Mouse (Mus musculus) gastrocnemius, adult 2 months (tissue): ENCODE data around the gene Rfk. TPM values are rescaled to one million over a fixed set of nuclear protein-coding genes. Genes with fewer than 3 reads are reported as not detected.

Experiments
- DNase-seq: peaks from one replicate; pipeline ENCODE4 v3.0.0; 2022
- H3K27ac ChIP-seq: fragments of 200-600 bp; 2 replicates; pipeline ENCODE4 v1.8.1; 2022; ENCODE audit warnings: mild to moderate bottlenecking
- H3K4me3 ChIP-seq: fragments of 200-600 bp; 2 replicates; pipeline ENCODE4 v1.8.1; 2022; ENCODE audit warnings: mild to moderate bottlenecking, moderate library complexity
- CTCF ChIP-seq: fragments of 200-600 bp; IDR thresholded peaks from 2 replicates; pipeline ENCODE4 v1.8.1; 2022; ENCODE audit warnings: antibody characterized with exemption, mild to moderate bottlenecking, moderate library complexity
- intact Hi-C: fragments of 180-260 bp; cut with DNase I; formaldehyde crosslinking; loops from one replicate; pipeline ENCODE4 v1.15.1; 2025
- total RNA-seq, 2 experiments: library from RNA; stranded (reverse); gene quantifications; 2 replicates each; pipeline ENCODE4 v1.2.3; 2021

The Rfk gene
- total RNA-seq, 2 experiments from 2014 or later: 62.3 to 74.5 TPM

GRCm38 (mm10) chr19:17388404-17388803 is 5.4 kb upstream of the Rfk start:
- H3K27ac ChIP-seq: no peak overlapping the region
- TF ChIP-seq CTCF: peak; percentile 70
- H3K4me3 ChIP-seq: no peak overlapping the region
- intact Hi-C loops: loop anchor here (2.0 kb wide), 1 partner anchor 264 kb away; no protein-coding TSS in a partner anchor
- no peak for DNase-seq

GRCm38 (mm10) chr19:17392866-17393265 is 977 bp upstream of the Rfk start:
- TF ChIP-seq CTCF: no peak
- no peak overlapping the region; the same call in 1 of the 2 replicates for H3K4me3 ChIP-seq
- intact Hi-C loops: no loop called here
- no peak overlapping the region for H3K27ac ChIP-seq
- no peak for DNase-seq

- intact Hi-C loops: no loop called here
- H3K27ac ChIP-seq: peak overlapping the region; percentile 52
- DNase-seq: no peak
These were observed 3.0 kb downstream of the Rfk start for GRCm38 (mm10) chr19:17396802-17397201.

GRCm38 (mm10) chr19:17397922-17398321 is 4.1 kb downstream of the Rfk start:
- no peak for DNase-seq
- no peak for TF ChIP-seq CTCF
- intact Hi-C loops: no loop called here
- Histone ChIP-seq H3K4me3 (no peak overlapping the region), H3K27ac (no peak overlapping the region)

More at GRCm38 (mm10) chr19:17396802-17397201, 3.0 kb downstream of the Rfk start:
- H3K4me3 ChIP-seq: peak overlapping the region; percentile 100; the same call in 1 of the 2 replicates
- no peak for TF ChIP-seq CTCF

GRCm38 (mm10) chr19:17399965-17400364 is 6.1 kb downstream of the Rfk start:
- no peak overlapping the region for H3K4me3 ChIP-seq
- no peak for TF ChIP-seq CTCF
- no peak overlapping the region for H3K27ac ChIP-seq
- no peak for DNase-seq
- intact Hi-C loops: no loop called here

- no peak overlapping the region for H3K4me3 ChIP-seq
- no peak for DNase-seq
- no peak overlapping the region for H3K27ac ChIP-seq
- intact Hi-C loops: no loop called here
- no peak for TF ChIP-seq CTCF
These were observed 6.7 kb downstream of the Rfk start for GRCm38 (mm10) chr19:17400571-17400970.

GRCm38 (mm10) chr19:17403175-17403574 is 9.3 kb downstream of the Rfk start:
- Histone ChIP-seq H3K27ac (no peak overlapping the region), H3K4me3 (no peak overlapping the region)
- intact Hi-C loops: no loop called here
- TF ChIP-seq CTCF: no peak
- no peak for DNase-seq

GRCm38 (mm10) chr19:17406823-17407222 is 13.0 kb downstream of the Rfk start:
- H3K4me3 ChIP-seq: no peak overlapping the region
- DNase-seq: no peak
- no peak overlapping the region for H3K27ac ChIP-seq
- no peak for TF ChIP-seq CTCF
- intact Hi-C loops: no loop called here

- TF ChIP-seq CTCF: no peak
- no peak overlapping the region for H3K27ac ChIP-seq
- intact Hi-C loops: no loop called here
These were observed 14.7 kb downstream of the Rfk start for GRCm38 (mm10) chr19:17408591-17408990.

GRCm38 (mm10) chr19:17409351-17409750 is 15.5 kb downstream of the Rfk start:
- Histone ChIP-seq H3K27ac (no peak overlapping the region), H3K4me3 (no peak overlapping the region)
- no peak for DNase-seq
- TF ChIP-seq CTCF: no peak
- intact Hi-C loops: no loop called here

More at GRCm38 (mm10) chr19:17408591-17408990, 14.7 kb downstream of the Rfk start:
- no peak overlapping the region for H3K4me3 ChIP-seq
- no peak for DNase-seq

GRCm38 (mm10) chr19:17410465-17411065 is 16.7 kb downstream of the Rfk start:
- no peak overlapping the region for H3K27ac ChIP-seq
- H3K4me3 ChIP-seq: no peak overlapping the region
- intact Hi-C loops: no loop called here
- DNase-seq: no peak
- no peak for TF ChIP-seq CTCF

GRCm38 (mm10) chr19:17412915-17413459 is 19.1 kb downstream of the Rfk start:
- no peak for DNase-seq
- Histone ChIP-seq H3K27ac (no peak overlapping the region), H3K4me3 (no peak overlapping the region)
- no peak for TF ChIP-seq CTCF
- intact Hi-C loops: no loop called here

- DNase-seq: no peak
- no peak overlapping the region for H3K27ac ChIP-seq
- TF ChIP-seq CTCF: no peak
- no peak overlapping the region for H3K4me3 ChIP-seq
- intact Hi-C loops: no loop called here
These were observed 24.0 kb downstream of the Rfk start for GRCm38 (mm10) chr19:17417855-17418254.

- intact Hi-C loops: no loop called here
- Histone ChIP-seq H3K4me3 (no peak overlapping the region), H3K27ac (no peak overlapping the region)
- no peak for TF ChIP-seq CTCF
- DNase-seq: no peak
These were observed 29.5 kb downstream of the Rfk start for GRCm38 (mm10) chr19:17423306-17423705.
